Mouse (Mus musculus): ENCODE measurements at regions not wholly inside any gene's neighbourhood (a gene's known extent, or its start where the extent isn't known, plus 50 kb on each side); places are given as distances from the start of the nearest gene placed in this dataset.

- no peak for ATAC-seq (replicated peaks; ENCODE audit: poor library complexity, severe bottlenecking)
These were observed 133.2 kb upstream of the Kiz start for GRCm38 (mm10) chr2:146722351-146723025.

GRCm38 (mm10) chr2:146723172-146723571 is 132.5 kb upstream of the Kiz start:
- ATAC-seq (replicated peaks; ENCODE audit: poor library complexity, severe bottlenecking), result no peak

GRCm38 (mm10) chr2:146723671-146724070 is 132.0 kb upstream of the Kiz start:
- no peak for ATAC-seq (replicated peaks; ENCODE audit: poor library complexity, severe bottlenecking)

GRCm38 (mm10) chr2:146724142-146724679 is 131.5 kb upstream of the Kiz start:
- no peak for ATAC-seq (replicated peaks; ENCODE audit: poor library complexity, severe bottlenecking)

- ATAC-seq (replicated peaks; ENCODE audit: poor library complexity, severe bottlenecking), result no peak
These were observed 130.6 kb upstream of the Kiz start for GRCm38 (mm10) chr2:146724924-146725555.

GRCm38 (mm10) chr2:146728693-146729092 is 127.0 kb upstream of the Kiz start:
- peak; percentile 40; the same call in 1 of the 2 replicates for ATAC-seq (replicated peaks; ENCODE audit: poor library complexity, severe bottlenecking)

GRCm38 (mm10) chr2:146731081-146731480 is 124.6 kb upstream of the Kiz start:
- ATAC-seq (replicated peaks; ENCODE audit: poor library complexity, severe bottlenecking), result no peak

GRCm38 (mm10) chr2:146732891-146733290 is 122.8 kb upstream of the Kiz start:
- peak; percentile 56 for ATAC-seq (replicated peaks; ENCODE audit: poor library complexity, severe bottlenecking)

GRCm38 (mm10) chr2:146744396-146744795 is 111.3 kb upstream of the Kiz start:
- ATAC-seq (replicated peaks; ENCODE audit: poor library complexity, severe bottlenecking), result no peak

- ATAC-seq (replicated peaks; ENCODE audit: poor library complexity, severe bottlenecking), result no peak
These were observed 110.5 kb upstream of the Kiz start for GRCm38 (mm10) chr2:146745012-146745682.

GRCm38 (mm10) chr2:146745683-146746047 is 110.0 kb upstream of the Kiz start:
- no peak for ATAC-seq (replicated peaks; ENCODE audit: poor library complexity, severe bottlenecking)

- ATAC-seq (replicated peaks; ENCODE audit: poor library complexity, severe bottlenecking), result no peak
These were observed 101.7 kb upstream of the Kiz start for GRCm38 (mm10) chr2:146753988-146754387.

- no peak for ATAC-seq (replicated peaks; ENCODE audit: poor library complexity, severe bottlenecking)
These were observed 92.0 kb upstream of the Kiz start for GRCm38 (mm10) chr2:146763522-146764144.

- no peak for ATAC-seq (replicated peaks; ENCODE audit: poor library complexity, severe bottlenecking)
These were observed 91.1 kb upstream of the Kiz start for GRCm38 (mm10) chr2:146764313-146765255.

- no peak for ATAC-seq (replicated peaks; ENCODE audit: poor library complexity, severe bottlenecking)
These were observed 80.8 kb upstream of the Kiz start for GRCm38 (mm10) chr2:146774876-146775275.

GRCm38 (mm10) chr2:146787132-146787810 is 68.4 kb upstream of the Kiz start:
- ATAC-seq (replicated peaks; ENCODE audit: poor library complexity, severe bottlenecking), result no peak

GRCm38 (mm10) chr2:146787811-146788455 is 67.7 kb upstream of the Kiz start:
- ATAC-seq (replicated peaks; ENCODE audit: poor library complexity, severe bottlenecking), result no peak

- no peak for ATAC-seq (replicated peaks; ENCODE audit: poor library complexity, severe bottlenecking)
These were observed 62.7 kb upstream of the Kiz start for GRCm38 (mm10) chr2:146792844-146793420.

Data from granulocyte monocyte progenitor cell, adult 5-6 weeks (primary cell).